Mouse (Mus musculus): ENCODE measurements at regions not wholly inside any gene's neighbourhood (a gene's known extent, or its start where the extent isn't known, plus 50 kb on each side); places are given as distances from the start of the nearest gene placed in this dataset.
A peak's percentile ranks its signal among the peaks of the same experiment; 100 is the strongest.
"Not testable (repeated sequence)": the region's sequence is repeated elsewhere in the genome, so short reads cannot be mapped to it uniquely, and the experiment has no call there.

DNA sequence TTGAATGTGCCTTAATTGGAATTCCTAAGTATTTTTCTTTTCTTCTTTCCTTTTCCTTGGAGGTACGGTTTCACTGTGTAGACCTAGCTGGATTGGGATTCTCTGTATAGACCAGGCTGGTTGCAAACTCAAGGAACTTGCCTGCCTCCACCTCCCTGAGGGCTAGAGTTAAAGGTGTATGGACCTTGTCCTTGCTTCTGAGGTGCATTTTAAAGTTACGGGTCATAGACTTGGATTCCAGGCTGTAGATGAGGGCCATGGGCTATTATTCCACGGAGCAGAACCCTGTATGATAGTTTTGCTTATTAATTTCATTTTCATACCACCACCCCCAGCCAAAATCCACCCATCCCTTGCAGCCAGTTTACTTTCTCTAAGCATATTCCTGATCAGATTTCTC, 50.7 kb upstream of the Wdr26 start:
- DNase-seq = no peak

DNA sequence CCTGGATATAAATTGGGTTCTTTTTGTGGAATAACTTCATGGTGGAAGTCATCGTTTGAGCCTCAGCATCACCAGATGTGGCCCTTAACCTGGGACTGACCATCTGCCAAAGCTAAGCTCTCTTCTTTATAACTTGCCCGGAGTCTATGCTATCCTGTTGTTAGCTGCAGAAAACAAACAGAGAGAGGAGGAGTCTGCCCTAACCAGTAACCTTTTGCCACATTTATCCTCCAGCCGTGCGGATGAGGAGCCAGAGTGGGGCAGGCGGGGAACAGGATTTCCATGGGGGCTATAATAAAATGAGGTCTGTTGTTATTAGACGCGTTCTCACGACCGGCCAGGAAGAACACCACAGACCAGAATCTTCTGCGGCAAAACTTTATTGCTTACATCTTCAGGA, 51.4 kb upstream of the Wdr26 start:
- DNase-seq = no peak

DNA sequence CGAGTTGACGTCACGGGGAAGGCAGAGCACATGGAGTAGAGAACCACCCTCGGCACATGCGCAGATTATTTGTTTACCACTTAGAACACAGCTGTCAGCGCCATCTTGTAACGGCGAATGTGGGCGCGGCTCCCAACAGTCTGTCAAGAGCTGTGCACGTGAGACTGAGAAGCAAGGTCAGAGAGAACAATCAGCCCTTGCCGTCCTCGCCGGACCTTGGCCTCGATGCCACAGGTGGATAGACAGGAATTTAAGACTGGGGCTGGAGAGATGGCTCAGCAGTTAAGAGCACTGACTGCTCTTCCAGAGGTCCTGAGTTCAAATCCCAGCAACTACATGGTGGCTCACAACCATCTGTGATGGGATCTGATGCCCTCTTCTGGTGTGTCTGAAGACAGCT, 58.7 kb upstream of the Wdr26 start:
- DNase-seq = not testable (repeated sequence)

DNA sequence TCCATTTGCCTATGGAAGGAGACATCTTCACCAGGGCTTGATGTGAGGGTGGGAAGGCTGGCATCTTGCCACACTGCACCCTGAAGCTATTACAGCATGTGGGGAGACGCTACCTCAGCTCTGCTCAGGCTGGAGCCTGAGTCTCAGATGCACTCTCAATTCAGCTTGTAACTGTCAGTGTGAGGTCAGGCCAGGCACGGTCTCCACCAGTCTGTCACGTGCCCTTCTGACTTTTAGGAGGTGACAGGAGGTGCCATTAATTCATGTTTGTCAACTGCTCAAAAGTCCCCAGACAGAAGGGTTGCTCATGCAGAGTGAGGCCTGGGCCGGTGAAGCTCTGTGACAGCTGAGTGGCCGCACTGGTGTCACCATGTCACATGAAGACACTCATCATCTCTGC, 59.4 kb upstream of the Wdr26 start:
- no peak for DNase-seq

DNA sequence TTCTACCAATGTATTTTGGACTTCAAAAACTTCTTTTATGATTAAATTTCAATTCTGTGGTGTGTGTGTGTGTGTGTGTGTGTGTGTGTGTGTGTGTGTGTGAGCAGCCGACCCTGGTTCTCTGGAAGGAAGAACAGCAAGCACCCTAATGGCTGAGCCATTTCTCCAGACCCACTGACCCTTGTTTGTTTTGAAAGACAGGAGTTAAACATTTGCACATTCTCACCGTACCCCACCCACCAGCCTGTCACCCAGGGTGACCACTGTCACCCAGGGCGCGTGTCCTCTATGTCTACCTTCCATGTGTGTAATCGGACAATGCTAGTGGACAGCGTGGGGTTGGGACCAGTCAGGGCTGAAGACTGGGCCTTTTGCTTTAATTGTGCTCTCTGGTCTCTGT, 60.0 kb upstream of the Wdr26 start:
- DNase-seq = no peak

DNA sequence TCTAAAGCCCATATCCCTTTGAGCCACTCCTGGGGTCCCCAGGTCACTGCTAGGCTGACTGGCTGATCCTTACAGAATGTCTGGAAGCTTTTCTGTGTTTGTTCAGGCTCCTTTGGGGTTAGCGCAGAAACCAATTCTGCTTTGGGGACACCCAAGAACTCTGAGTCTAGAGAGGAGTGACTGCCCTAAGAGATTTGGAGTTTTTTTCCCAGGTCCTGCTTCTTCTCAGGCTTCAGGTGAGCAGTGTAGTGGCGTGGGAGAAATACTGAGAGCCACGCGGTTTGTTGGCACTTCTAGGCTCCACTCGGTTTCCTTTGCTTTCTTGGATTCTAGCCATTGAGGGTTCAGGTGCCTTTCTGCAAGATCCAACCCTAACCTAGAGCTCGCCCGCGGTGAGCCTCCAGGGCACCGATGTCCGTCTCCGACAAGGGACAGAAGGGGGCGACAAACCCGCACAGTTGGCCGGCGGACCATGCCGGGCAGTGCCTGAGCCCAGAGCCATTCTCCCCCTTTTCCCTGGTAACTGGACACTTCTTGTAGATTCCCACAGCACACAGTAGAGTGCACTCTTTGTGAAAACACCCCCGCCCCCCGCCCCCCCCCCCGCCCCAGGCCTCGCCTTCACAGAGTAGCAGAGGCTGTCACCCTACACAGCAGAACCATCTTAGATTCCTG, 61.0 kb upstream of the Wdr26 start:
- peak; percentile 89 for DNase-seq

DNA sequence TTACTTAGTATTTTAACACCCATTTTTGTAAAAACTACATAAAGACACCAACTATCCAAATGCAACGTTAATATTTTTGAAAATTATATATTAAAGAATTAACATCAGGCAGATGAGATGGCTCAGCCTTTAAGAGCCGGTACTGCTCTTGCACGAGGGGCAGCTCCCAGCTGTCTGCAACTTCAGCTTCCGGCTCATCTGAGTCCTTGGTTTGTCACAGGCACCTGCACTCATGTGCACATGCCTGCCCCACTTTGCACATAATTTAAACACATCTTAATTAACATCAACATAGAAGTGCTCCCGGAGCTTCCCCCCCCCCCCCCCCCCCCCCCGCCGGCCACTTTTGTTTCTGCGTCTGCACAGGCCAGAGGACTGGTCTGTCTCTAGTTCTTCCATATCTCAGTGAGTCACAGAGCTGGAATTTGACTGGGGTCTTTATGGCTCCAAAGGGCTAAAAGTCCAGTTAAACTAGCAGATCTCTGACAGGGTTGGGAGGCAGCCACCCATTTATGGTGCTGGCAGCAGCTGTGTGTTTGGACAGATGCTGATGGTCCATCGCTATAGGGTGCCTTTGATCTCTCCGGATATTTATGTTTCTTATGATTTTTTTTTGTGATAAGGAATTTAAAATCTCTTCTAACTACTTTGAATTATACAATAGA, 61.9 kb upstream of the Wdr26 start:
- no peak for DNase-seq

DNA sequence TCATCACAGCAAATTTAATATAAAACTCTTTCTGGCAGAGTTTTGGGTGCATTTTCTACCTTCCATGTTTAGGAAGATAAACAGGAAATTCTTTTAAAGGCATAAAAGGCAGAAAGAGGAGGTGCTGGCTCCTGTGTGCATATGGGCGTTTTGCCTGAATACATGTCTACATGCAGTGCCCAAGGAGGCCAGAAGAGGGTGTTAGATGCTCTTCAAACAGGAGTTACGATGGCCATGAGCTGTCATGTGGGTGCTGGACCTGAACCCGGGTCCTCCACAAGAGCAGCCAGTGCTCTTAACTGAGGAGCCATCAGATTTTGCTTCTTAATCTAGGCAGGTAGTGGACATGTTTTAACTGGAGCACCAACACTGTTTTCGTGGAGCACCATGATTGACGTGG, 69.0 kb upstream of the Wdr26 start:
- DNase-seq = no peak

DNA sequence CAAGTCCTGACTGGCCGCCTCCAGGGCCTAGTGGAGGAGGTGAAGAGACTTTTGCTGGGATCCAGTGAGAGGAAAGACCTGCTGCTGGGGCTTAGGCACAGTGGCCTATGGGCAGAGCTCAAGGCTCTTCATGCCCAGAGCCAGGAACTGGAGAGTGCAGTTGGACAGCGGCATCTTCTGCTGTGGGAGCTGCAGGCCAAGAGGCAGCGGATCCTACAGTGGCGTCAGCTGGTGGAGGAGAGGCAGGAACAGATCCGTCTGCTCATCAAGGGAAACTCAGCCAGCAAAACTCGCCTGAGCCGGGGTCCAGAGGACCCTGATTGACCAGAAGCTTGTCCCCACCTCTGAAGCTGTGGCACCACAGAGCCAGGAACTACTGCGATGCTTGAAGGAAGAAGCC, 69.4 kb upstream of the Cnih3 start:
- not testable (repeated sequence) for DNase-seq

DNA sequence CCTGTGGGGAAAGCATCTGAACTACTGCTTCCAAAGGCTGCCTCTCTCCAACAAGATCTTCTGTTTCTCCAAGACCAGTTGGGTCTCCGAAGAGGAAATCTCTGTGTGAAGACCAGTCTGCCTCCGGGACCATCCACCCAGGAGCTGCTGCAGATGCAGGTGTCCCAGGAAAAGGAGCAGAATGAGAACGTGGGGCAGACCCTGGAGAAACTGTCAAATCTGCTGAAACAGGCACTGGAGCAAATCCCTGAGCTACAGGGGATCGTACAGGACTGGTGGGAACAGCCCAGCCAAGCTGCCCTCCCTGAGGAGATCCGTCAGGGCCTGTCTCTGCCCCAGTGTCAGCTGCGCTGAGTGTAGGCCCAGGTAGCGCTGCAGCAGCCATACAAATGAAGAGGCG, 68.9 kb upstream of the Cnih3 start:
- not testable (repeated sequence) for DNase-seq

DNA sequence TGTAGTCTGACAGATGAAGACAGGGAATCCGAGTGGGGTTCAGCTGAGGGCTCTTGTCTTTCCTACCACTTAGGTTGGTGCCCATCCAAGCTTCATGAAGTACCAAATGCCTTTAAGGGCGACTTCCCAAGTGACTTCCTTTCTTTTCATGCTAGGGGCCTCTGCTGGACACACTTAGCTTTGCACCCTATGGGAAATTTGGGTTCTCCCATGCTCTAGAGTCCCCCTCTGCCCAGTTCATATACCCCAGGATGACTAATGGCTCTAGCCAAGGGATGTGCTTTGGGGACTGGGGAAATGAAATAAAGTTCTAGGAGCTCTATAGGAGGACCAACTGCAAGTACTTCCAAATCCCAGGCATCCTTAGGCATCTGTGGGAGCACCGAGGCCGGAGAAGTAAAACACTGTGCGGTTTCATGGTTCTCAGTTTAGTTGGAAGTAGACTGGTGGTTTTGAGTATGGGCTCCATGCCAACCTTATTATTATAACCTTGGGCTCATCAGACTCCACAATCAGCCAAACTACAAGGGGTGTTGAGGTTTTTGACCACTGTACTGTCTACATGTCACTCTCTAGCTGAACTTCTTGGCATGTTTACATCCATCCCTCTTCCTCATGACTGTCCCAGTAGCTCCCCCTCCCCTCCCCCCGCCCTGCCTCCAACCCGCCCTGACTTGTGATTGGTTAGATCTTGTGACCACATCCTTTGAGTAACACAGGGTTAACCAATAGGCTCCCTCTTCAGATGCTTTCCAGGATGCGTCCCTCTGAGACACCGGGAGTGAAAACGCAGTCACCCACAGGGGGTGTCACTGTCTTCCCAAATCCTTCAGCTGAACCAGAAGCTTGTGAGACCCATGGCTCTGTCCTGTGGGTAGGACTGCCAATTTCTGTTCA, 67.9 kb upstream of the Cnih3 start:
- no peak for DNase-seq

DNA sequence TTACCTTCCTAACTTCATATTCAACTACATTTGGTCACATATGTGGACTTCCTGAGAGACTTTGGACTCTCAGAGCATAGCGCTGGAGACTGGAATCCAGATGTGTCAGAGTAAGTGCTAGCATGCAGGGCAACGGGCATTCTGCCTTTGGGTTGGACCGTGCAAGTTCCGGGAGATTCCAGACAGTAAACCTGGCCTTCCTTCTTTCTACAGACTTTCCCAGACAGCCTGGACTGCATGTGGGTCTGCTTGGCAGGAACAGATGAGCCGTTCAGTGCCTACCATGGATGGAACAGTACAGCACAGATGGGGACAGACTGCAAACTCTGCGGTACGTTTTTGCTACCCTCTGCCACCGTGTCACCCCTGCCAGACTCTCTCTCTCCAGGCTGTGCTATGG, 66.8 kb upstream of the Cnih3 start:
- no peak for DNase-seq

DNA sequence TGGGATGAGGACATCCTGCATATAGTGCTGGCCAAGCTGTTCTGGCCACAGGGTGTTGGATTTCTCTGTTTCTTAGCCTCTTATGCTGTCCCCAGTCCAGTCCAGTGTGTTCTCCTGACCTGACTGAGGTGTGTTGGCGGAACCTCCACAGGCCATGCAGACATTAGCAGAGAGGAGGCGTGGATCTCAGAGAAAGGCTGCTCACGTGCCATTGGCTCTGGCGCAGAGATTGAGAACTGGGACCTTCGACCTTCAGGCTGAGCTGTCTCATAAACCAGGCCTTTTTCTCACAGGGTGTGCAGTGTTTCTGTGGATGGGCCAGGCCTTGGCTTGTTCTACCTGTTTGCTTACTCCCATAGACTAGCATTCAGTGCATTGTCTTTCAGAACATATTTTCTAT, 66.3 kb upstream of the Cnih3 start:
- DNase-seq = no peak

DNA sequence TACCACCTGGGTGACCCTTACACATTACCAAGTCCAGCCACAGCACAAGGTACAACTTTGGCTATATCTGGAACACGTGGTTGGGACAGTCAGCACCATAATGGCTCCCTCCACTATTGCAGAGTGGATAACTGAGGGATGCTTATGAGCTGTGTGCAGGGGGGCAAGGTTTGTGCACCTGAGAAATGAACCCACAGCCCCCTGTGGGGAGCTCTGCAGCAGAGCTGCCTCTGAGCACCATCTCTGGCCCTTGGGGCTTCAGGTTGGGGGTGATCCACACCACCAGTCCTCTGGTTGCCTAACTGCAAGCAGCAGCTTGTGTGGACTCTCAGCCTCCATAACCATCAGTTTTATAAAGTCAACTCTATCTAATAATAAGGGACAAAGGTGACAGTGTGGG, 65.3 kb upstream of the Cnih3 start:
- DNase-seq = no peak

DNA sequence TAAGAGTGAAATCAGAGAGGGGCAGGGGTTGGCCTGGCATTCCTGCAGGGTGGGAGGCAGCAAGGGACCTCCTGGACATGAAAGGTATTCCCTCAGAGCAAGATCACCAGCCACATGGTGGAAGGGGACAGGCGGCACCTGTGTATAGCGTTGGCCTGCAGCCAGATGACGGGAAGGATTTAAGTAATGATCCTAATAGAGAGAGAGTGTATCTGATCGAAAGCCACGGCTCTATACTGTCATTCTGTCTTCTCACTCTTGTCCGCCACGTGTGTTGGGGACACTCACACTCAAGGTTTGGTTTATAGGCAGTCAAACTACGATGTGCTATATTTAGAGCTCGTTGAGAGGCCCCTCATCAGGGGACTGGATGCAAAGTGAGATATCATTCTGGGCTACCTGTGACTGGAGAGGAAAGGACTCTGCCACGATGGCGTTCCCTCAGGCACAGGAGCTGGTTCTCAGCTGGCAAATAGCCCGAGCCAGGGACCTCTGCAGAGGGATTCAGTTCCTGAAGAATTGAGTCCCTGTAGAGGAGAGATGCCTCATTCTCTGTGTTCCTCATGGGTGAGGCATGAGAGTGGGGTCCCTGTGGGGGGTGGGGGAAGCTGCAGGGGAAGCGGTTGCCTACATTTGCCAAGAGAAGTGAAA, 62.9 kb upstream of the Cnih3 start:
- no peak for DNase-seq

DNA sequence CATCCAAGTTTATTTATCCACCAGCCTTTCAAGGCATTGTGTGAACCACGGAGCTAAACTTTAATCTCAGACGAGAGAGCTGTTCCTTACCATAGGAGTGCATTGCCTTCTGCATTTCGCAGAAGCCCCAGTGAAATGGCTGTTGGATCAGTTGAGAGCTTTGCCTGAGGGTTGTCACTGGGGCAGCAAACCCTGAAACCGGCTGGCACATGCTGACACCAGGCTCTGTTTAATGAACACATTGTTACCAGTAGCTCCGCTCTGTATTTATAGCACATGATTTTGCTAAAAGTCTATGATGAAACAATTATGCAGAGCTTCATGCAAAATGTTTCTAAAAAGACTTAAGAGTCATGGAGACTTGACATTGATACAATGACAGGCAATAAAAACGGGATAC, 61.2 kb upstream of the Cnih3 start:
- no peak for DNase-seq

DNA sequence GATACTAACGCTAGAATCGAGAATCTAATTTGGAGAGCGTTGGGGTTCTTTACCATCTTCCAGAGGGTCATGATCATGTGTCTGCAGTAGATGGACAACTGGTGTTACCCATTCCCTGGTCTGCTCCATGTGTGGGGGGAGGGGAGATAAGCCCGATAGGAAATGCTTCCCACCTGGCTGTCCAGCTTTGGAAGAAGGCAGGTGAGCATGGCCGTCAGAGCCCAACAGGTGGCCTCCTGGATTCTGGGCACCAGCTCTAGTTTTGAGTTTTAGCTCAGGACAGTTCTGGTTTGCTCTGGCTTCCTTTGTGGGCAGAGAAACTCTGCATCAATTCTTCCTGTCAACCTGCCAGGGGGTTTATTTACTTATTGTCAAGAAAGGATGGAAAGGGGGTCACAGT, 60.5 kb upstream of the Cnih3 start:
- DNase-seq = no peak

DNA sequence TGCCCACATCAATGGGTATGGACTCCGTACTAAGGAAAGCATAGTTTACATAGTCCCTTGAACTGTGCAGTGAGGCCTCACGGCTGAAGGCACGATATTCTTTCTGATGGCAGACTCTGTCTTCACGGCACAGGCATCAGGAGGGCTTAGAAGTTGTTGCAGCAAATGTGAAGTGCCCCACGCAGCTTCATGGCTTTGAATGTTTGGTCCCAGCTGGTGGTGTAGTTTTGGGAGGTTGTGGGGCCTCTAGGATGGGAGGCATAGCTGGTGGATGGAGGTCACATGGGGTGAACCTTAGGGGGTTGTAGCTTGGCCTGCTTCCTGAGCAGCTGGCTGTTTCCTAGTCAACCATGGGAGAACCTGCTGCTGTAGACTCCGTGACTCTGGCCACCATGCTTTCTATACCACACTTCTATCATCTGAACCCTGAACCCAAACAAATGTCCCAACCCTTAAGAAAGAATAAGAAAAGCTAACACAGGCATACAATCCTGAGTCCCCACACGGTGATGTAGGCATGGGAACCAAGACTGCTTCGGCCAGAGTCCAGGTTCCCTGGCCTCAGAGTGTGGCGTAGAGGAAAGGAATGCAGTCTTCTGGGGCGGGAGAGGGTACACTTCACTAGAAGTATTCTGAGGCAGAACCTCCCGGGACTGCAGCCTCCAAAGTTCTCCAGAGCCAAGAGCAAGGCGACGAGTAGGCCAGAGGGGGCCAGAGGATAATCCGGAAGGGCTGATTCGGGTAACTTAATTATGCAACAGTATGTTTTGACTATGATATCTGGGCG, 59.2 kb upstream of the Cnih3 start:
- no peak for DNase-seq

DNA sequence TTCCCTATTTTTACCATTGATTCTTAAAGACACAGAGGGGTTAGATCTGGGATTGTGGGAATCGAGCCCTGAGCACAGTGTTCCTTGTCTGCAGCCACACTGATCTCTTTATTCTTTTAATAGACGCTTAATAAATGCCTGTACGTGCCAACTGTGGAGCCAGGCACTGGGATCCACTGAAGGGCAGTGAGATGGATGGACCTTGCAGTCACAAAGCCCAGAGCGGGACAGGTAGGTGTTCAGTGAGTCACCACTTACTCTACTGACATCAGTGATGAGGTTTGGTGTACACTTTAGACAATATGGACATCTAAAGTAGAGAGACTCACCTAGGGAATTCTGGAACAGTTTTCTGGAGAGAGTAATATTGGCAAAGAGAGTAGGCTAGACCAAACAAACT, 56.8 kb upstream of the Cnih3 start:
- DNase-seq = no peak

DNA sequence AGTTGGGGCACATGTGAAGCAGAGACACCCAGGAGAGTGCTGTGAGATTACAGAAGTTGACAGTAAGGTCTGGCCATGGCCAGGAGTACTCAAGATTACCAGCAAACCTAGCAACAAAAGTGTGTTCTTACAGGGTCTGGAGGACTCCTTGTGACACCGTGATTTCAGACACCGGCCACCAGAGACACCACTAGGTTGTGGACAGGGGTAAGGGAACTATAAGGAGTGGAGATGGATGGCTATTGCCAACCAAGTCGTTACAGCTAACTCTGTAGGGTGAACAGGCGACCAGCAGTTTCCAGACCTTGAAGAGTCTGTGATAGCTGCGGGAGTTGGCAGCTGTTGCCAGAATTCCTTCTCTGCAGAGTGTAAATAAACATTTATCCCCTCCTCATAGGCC, 54.4 kb upstream of the Cnih3 start:
- DNase-seq = no peak

DNA sequence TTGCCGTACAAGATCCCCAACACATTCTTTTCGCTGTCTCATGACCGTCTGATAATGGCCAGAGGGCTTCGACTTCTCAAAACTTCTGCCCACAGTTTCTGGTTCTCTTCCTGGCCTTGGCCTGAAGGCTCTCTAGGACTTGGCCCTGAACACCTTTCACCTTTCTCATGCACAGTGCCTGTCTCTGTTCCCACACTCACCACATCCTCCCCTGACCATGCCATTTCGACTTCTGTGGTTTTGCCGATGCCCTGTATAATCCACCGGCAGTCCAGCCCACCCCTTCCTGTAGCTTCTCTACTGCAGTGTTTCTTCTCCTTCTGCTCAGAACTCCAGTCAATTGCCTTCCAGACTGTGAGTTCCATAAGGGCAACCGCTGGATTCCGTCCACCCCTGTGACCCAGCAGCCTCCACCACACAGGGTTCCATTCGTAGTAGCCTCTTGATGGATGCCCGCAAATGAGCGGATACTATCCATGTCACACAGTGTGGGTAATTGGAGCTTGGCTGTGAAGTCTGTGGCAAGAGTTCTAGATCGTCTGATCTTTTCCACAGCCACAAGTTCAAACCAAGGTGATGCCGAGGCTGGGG, 53.3 kb upstream of the Cnih3 start:
- no peak for DNase-seq

DNA sequence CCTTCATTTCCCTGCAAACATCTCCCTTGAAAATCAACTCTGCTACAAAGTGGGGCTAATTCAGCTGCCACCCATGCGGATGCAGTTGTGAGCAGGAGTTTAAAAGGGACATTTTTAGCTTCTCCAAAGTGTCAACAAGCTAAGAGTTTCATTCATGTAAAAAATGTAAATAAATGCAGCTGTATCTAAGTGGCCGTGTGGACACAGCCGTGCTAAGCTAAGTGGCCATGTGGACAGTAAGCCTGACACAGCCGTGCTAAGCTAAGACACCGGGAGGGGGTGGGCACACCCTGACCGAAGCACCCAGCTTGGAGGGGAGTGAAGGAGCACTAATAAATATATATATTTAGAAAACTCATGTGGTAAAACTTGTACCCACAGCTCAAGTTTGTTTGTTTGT, 52.6 kb upstream of the Cnih3 start:
- no peak for DNase-seq

Data from lung, postnatal 14 days (tissue).